Mouse (Mus musculus): ENCODE results near the gene Nlrx1. TPM values are rescaled to one million over a fixed set of nuclear protein-coding genes. Genes with fewer than 3 reads are reported as not detected.

Nlrx1 gene
- polyA plus RNA-seq, 1 experiment from 2014 or later: 3.2 TPM

GRCm38 (mm10) chr9:44212406-44212805, 56.0 kb downstream of the Nlrx1 start:
- 95% methylated on average over 4 of the region's 4 CpGs for WGBS
- no peak for DNase-seq (ENCODE audit: low spot score)
- H3K9ac ChIP-seq (ENCODE audit: low read length): no peak overlapping the region
- H3K4me1 ChIP-seq (replicated peaks; ENCODE audit: control insufficient read depth, insufficient read depth, low read length): no peaks in the 10 kb centered on the region
- H3K36me3 ChIP-seq (ENCODE audit: control insufficient read depth, insufficient read depth, low read length): peaks cover 4% of the 10 kb centered on the region; the same call in 1 of the 2 replicates
- H3K4me2 ChIP-seq (ENCODE audit: low read depth, low read length, severe bottlenecking): no peak overlapping the region
- H3K4me3 ChIP-seq (ENCODE audit: low read depth, low read length): no peak overlapping the region
- H3K9me3 ChIP-seq (ENCODE audit: control insufficient read depth, low read length): peaks cover 3% of the 10 kb centered on the region; the same call in 1 of the 2 replicates
- no peaks in the 10 kb centered on the region for H3K27me3 ChIP-seq (ENCODE audit: control insufficient read depth, insufficient read depth, low read length)
- H3K27ac ChIP-seq (ENCODE audit: low read depth, low read length): no peak overlapping the region
- ATAC-seq (replicated peaks; ENCODE audit: low FRiP score): no peak

GRCm38 (mm10) chr9:44209416-44209815, 59.0 kb downstream of the Nlrx1 start:
- WGBS: 98% methylated on average over 4 of the region's 4 CpGs
- Histone ChIP-seq H3K4me1 (replicated peaks; ENCODE audit: control insufficient read depth, insufficient read depth, low read length) (no peaks in the 10 kb centered on the region), H3K27me3 (ENCODE audit: control insufficient read depth, insufficient read depth, low read length) (no peaks in the 10 kb centered on the region), H3K4me2 (ENCODE audit: low read depth, low read length, severe bottlenecking) (no peak overlapping the region), H3K9me3 (ENCODE audit: control insufficient read depth, low read length) (peaks cover 3% of the 10 kb centered on the region; the same call in 1 of the 2 replicates), H3K4me3 (ENCODE audit: low read depth, low read length) (no peak overlapping the region), H3K36me3 (ENCODE audit: control insufficient read depth, insufficient read depth, low read length) (peaks cover 4% of the 10 kb centered on the region; the same call in 1 of the 2 replicates), H3K9ac (ENCODE audit: low read length) (no peak overlapping the region), H3K27ac (ENCODE audit: low read depth, low read length) (no peak overlapping the region)
- ATAC-seq (replicated peaks; ENCODE audit: low FRiP score): no peak
- DNase-seq (ENCODE audit: low spot score): no peak

- H3K4me1 ChIP-seq (replicated peaks; ENCODE audit: control insufficient read depth, insufficient read depth, low read length): no peaks in the 10 kb centered on the region
- no peak overlapping the region for H3K27ac ChIP-seq (ENCODE audit: low read depth, low read length)
- ATAC-seq (replicated peaks; ENCODE audit: low FRiP score) (no peak), DNase-seq (ENCODE audit: low spot score) (no peak)
- H3K36me3 ChIP-seq (ENCODE audit: control insufficient read depth, insufficient read depth, low read length): peaks cover 4% of the 10 kb centered on the region; the same call in 1 of the 2 replicates
- H3K4me3 ChIP-seq (ENCODE audit: low read depth, low read length): no peak overlapping the region
- H3K27me3 ChIP-seq (ENCODE audit: control insufficient read depth, insufficient read depth, low read length): no peaks in the 10 kb centered on the region
- WGBS: 90% methylated on average over 2 of the region's 2 CpGs
- peaks cover 3% of the 10 kb centered on the region; the same call in 1 of the 2 replicates for H3K9me3 ChIP-seq (ENCODE audit: control insufficient read depth, low read length)
- no peak overlapping the region for H3K4me2 ChIP-seq (ENCODE audit: low read depth, low read length, severe bottlenecking)
- no peak overlapping the region for H3K9ac ChIP-seq (ENCODE audit: low read length)
These were observed 60.6 kb downstream of the Nlrx1 start for GRCm38 (mm10) chr9:44207840-44208239.

Other genes with a start within 250 kb of the Nlrx1 start
- not detected in 2 replicates for gene Thy1, start 225.2 kb downstream of the Nlrx1 start, polyA plus RNA-seq (2014; fragmentation: Nextera tagmentation; extraction: Ambion mirVana)
- 8.9 and 12.7 TPM in 2 replicates for gene Usp2, start 201.6 kb downstream of the Nlrx1 start, polyA plus RNA-seq (2014; fragmentation: Nextera tagmentation; extraction: Ambion mirVana)
- 0.11 TPM in 1 of 2 replicates, not detected in the other for gene Mfrp, start 166.9 kb downstream of the Nlrx1 start, polyA plus RNA-seq (2014; fragmentation: Nextera tagmentation; extraction: Ambion mirVana)
- 0.47 and 0.79 TPM in 2 replicates for gene C1qtnf5, start 161.4 kb downstream of the Nlrx1 start, polyA plus RNA-seq (2014; fragmentation: Nextera tagmentation; extraction: Ambion mirVana)
- 0.97 TPM in 1 of 2 replicates, not detected in the other for gene Gm49380, start 155.1 kb downstream of the Nlrx1 start, polyA plus RNA-seq (2014; fragmentation: Nextera tagmentation; extraction: Ambion mirVana)
- gene Rnf26, start 155.1 kb downstream of the Nlrx1 start, polyA plus RNA-seq (2014; fragmentation: Nextera tagmentation; extraction: Ambion mirVana): 82.3 and 85.2 TPM in 2 replicates
- gene Mcam, start 134.1 kb downstream of the Nlrx1 start, polyA plus RNA-seq (2014; fragmentation: Nextera tagmentation; extraction: Ambion mirVana): 12.9 and 14.8 TPM in 2 replicates
- gene Cbl, start 34.5 kb downstream of the Nlrx1 start, polyA plus RNA-seq (2014; fragmentation: Nextera tagmentation; extraction: Ambion mirVana): 25.9 and 26.2 TPM in 2 replicates
- not detected in 2 replicates for gene Ccdc153, start 27.9 kb downstream of the Nlrx1 start, polyA plus RNA-seq (2014; fragmentation: Nextera tagmentation; extraction: Ambion mirVana)
- 0.16 TPM in 2 replicates for gene Pdzd3, start 17.1 kb downstream of the Nlrx1 start, polyA plus RNA-seq (2014; fragmentation: Nextera tagmentation; extraction: Ambion mirVana)
- gene Abcg4, start 20.0 kb upstream of the Nlrx1 start, polyA plus RNA-seq (2014; fragmentation: Nextera tagmentation; extraction: Ambion mirVana): 6.7 and 9.6 TPM in 2 replicates
- gene Hinfp, start 37.1 kb upstream of the Nlrx1 start, polyA plus RNA-seq (2014; fragmentation: Nextera tagmentation; extraction: Ambion mirVana): 25.8 and 27.4 TPM in 2 replicates
- gene C2cd2l, start 51.7 kb upstream of the Nlrx1 start, polyA plus RNA-seq (2014; fragmentation: Nextera tagmentation; extraction: Ambion mirVana): 12.2 and 13.7 TPM in 2 replicates
- gene Dpagt1, start 57.4 kb upstream of the Nlrx1 start, polyA plus RNA-seq (2014; fragmentation: Nextera tagmentation; extraction: Ambion mirVana): 47.7 and 49.1 TPM in 2 replicates
- gene H2afx, start 66.1 kb upstream of the Nlrx1 start, polyA plus RNA-seq (2014; fragmentation: Nextera tagmentation; extraction: Ambion mirVana): 463 and 498 TPM in 2 replicates
- gene Hmbs, start 75.6 kb upstream of the Nlrx1 start, polyA plus RNA-seq (2014; fragmentation: Nextera tagmentation; extraction: Ambion mirVana): 155 and 166 TPM in 2 replicates
- 32.2 and 35.7 TPM in 2 replicates for gene Vps11, start 93.1 kb upstream of the Nlrx1 start, polyA plus RNA-seq (2014; fragmentation: Nextera tagmentation; extraction: Ambion mirVana)
- 32.5 and 35.2 TPM in 2 replicates for gene Hyou1, start 110.9 kb upstream of the Nlrx1 start, polyA plus RNA-seq (2014; fragmentation: Nextera tagmentation; extraction: Ambion mirVana)
- 24.8 and 24.9 TPM in 2 replicates for gene Slc37a4, start 128.3 kb upstream of the Nlrx1 start, polyA plus RNA-seq (2014; fragmentation: Nextera tagmentation; extraction: Ambion mirVana)
- 1,614 and 1,699 TPM in 2 replicates for gene Rps25, start 138.5 kb upstream of the Nlrx1 start, polyA plus RNA-seq (2014; fragmentation: Nextera tagmentation; extraction: Ambion mirVana)
- gene Trappc4, start 139.0 kb upstream of the Nlrx1 start, polyA plus RNA-seq (2014; fragmentation: Nextera tagmentation; extraction: Ambion mirVana): 186 and 188 TPM in 2 replicates
- gene Ccdc84, start 150.0 kb upstream of the Nlrx1 start, polyA plus RNA-seq (2014; fragmentation: Nextera tagmentation; extraction: Ambion mirVana): 25.5 and 26.8 TPM in 2 replicates
- not detected in 2 replicates for gene Foxr1, start 172.5 kb upstream of the Nlrx1 start, polyA plus RNA-seq (2014; fragmentation: Nextera tagmentation; extraction: Ambion mirVana)
- not detected in 2 replicates for gene Upk2, start 186.4 kb upstream of the Nlrx1 start, polyA plus RNA-seq (2014; fragmentation: Nextera tagmentation; extraction: Ambion mirVana)
- gene Bcl9l, start 214.2 kb upstream of the Nlrx1 start, polyA plus RNA-seq (2014; fragmentation: Nextera tagmentation; extraction: Ambion mirVana): 8.7 and 10.6 TPM in 2 replicates

All from forebrain, embryonic 11.5 days (tissue).